Mouse (Mus musculus) hindbrain, embryonic 12.5 days (tissue): ENCODE measurements around the gene Slc1a5. TPM values are rescaled to one million over a fixed set of nuclear protein-coding genes. Genes with fewer than 3 reads are reported as not detected.

ENCODE experiments used
- ATAC-seq: fragments of 200-750 bp; cut with Nextera tagmentation; 2 replicates; pipeline ENCODE4 v1.8.0; 2017; ENCODE audit warnings: moderate TSS enrichment; ENCODE audit not compliant: low FRiP score
- H3K27ac ChIP-seq: fragments of 300-500 bp; sonication (generic); 2 replicates; pipeline ENCODE4 v1.5.1; 2016; ENCODE audit warnings: mild to moderate bottlenecking
- H3K27me3 ChIP-seq: fragments of 300-500 bp; sonication (generic); 2 replicates; pipeline ENCODE4 v1.6.1; 2016; ENCODE audit warnings: mild to moderate bottlenecking
- H3K36me3 ChIP-seq: fragments of 300-500 bp; sonication (generic); 2 replicates; pipeline ENCODE4 v1.6.1; 2016; ENCODE audit warnings: mild to moderate bottlenecking
- H3K4me1 ChIP-seq: fragments of 300-500 bp; sonication (generic); 2 replicates; pipeline ENCODE4 v1.6.1; 2016
- H3K4me2 ChIP-seq: fragments of 300-500 bp; sonication (generic); replicated peaks from 2 replicates; pipeline ENCODE4 v1.6.1; 2016; ENCODE audit warnings: mild to moderate bottlenecking
- H3K4me3 ChIP-seq: fragments of 300-500 bp; sonication (generic); 2 replicates; pipeline ENCODE4 v1.5.1; 2016; ENCODE audit warnings: mild to moderate bottlenecking
- H3K9ac ChIP-seq: fragments of 300-500 bp; sonication (generic); 2 replicates; pipeline ENCODE4 v1.6.1; 2016; ENCODE audit warnings: mild to moderate bottlenecking, moderate library complexity
- H3K9me3 ChIP-seq: fragments of 300-500 bp; sonication (generic); replicated peaks from 2 replicates; pipeline ENCODE4 v1.6.1; 2016; ENCODE audit warnings: mild to moderate bottlenecking
- WGBS: fragments of 180-500 bp; shearing (Covaris S2); methylation state at CpG from one replicate; pipeline ENCODE4 v1.1.7; 2016; 5-methylcytosine and 5-hydroxymethylcytosine counted together
- polyA plus RNA-seq: library from polyadenylated mRNA; unstranded; fragments of >200 nt; fragmentation: Nextera tagmentation; extraction: Ambion mirVana; gene quantifications from 2 replicates; pipeline ENCODE4 v1.2.1, GENCODE M21; 2016

Gene Slc1a5
- polyA plus RNA-seq, 1 experiment from 2014 or later: 20.5 TPM

- no peak overlapping the region for H3K27ac ChIP-seq
- H3K4me1 ChIP-seq: peaks cover 3% of the 10 kb centered on the region; the same call in 1 of the 2 replicates
- no peaks in the 10 kb centered on the region for H3K9me3 ChIP-seq
- ATAC-seq: no peak
- H3K4me2 ChIP-seq: no peak overlapping the region
- WGBS: 25% methylated on average over 8 of the region's 8 CpGs
- no peaks in the 10 kb centered on the region for H3K27me3 ChIP-seq
- no peaks in the 10 kb centered on the region for H3K36me3 ChIP-seq
- H3K4me3 ChIP-seq: no peak overlapping the region
- no peak overlapping the region for H3K9ac ChIP-seq
Observed at GRCm38 (mm10) chr7:16760292-16760691, 20.8 kb upstream of the Slc1a5 start.

GRCm38 (mm10) chr7:16761005-16761481 lies 20.1 kb upstream of the Slc1a5 start:
- Histone ChIP-seq H3K4me1 (peaks cover 3% of the 10 kb centered on the region; the same call in 1 of the 2 replicates), H3K4me2 (no peak overlapping the region), H3K4me3 (no peak overlapping the region), H3K36me3 (no peaks in the 10 kb centered on the region), H3K27ac (no peak overlapping the region), H3K9ac (no peak overlapping the region), H3K9me3 (no peaks in the 10 kb centered on the region), H3K27me3 (no peaks in the 10 kb centered on the region)
- no peak for ATAC-seq
- 45% methylated on average over 9 of the region's 10 CpGs for WGBS

GRCm38 (mm10) chr7:16761630-16762029 lies 19.5 kb upstream of the Slc1a5 start:
- 0 out of 2 replicates have a peak overlapping the region, but pooled peaks have one; percentile 12 for H3K27ac ChIP-seq
- no peaks in the 10 kb centered on the region for H3K27me3 ChIP-seq
- H3K9ac ChIP-seq: no peak overlapping the region
- no peaks in the 10 kb centered on the region for H3K36me3 ChIP-seq
- 43% methylated on average over 5 of the region's 5 CpGs for WGBS
- H3K4me2 ChIP-seq: no peak overlapping the region
- H3K4me3 ChIP-seq: no peak overlapping the region
- peaks cover 3% of the 10 kb centered on the region; the same call in 1 of the 2 replicates for H3K4me1 ChIP-seq
- no peak for ATAC-seq
- H3K9me3 ChIP-seq: no peaks in the 10 kb centered on the region

GRCm38 (mm10) chr7:16763463-16764218 lies 17.5 kb upstream of the Slc1a5 start:
- Histone ChIP-seq H3K9me3 (no peaks in the 10 kb centered on the region), H3K27ac (no peak overlapping the region), H3K4me1 (peaks cover 3% of the 10 kb centered on the region; the same call in 1 of the 2 replicates), H3K4me3 (no peak overlapping the region), H3K27me3 (no peaks in the 10 kb centered on the region), H3K36me3 (no peaks in the 10 kb centered on the region), H3K9ac (no peak overlapping the region), H3K4me2 (no peak overlapping the region)
- 89% methylated on average over 7 of the region's 7 CpGs for WGBS
- ATAC-seq: no peak

GRCm38 (mm10) chr7:16766443-16766842 lies 14.7 kb upstream of the Slc1a5 start:
- Histone ChIP-seq H3K27ac (no peak overlapping the region), H3K36me3 (no peaks in the 10 kb centered on the region), H3K4me2 (no peak overlapping the region), H3K9me3 (no peaks in the 10 kb centered on the region), H3K4me1 (no peaks in the 10 kb centered on the region), H3K4me3 (no peak overlapping the region), H3K27me3 (no peaks in the 10 kb centered on the region), H3K9ac (no peak overlapping the region)
- ATAC-seq: no peak
- 21% methylated on average over 2 of the region's 2 CpGs for WGBS

- H3K36me3 ChIP-seq: no peaks in the 10 kb centered on the region
- WGBS: 54% methylated on average over 5 of the region's 5 CpGs
- H3K4me1 ChIP-seq: peaks cover 3% of the 10 kb centered on the region; the same call in 1 of the 2 replicates
- H3K4me2 ChIP-seq: no peak overlapping the region
- no peak for ATAC-seq
- no peak overlapping the region for H3K27ac ChIP-seq
- no peaks in the 10 kb centered on the region for H3K27me3 ChIP-seq
- no peak overlapping the region for H3K9ac ChIP-seq
- peaks cover 6% of the 10 kb centered on the region; the same call in 1 of the 2 replicates for H3K9me3 ChIP-seq
- no peak overlapping the region for H3K4me3 ChIP-seq
Observed at GRCm38 (mm10) chr7:16775888-16776287, 5.3 kb upstream of the Slc1a5 start.

GRCm38 (mm10) chr7:16780076-16780475 lies 1.1 kb upstream of the Slc1a5 start:
- Histone ChIP-seq H3K9ac (no peak overlapping the region), H3K27me3 (no peaks in the 10 kb centered on the region), H3K4me3 (no peak overlapping the region), H3K36me3 (no peaks in the 10 kb centered on the region), H3K27ac (no peak overlapping the region), H3K4me2 (no peak overlapping the region), H3K4me1 (peaks cover 36% of the 10 kb centered on the region), H3K9me3 (no peaks in the 10 kb centered on the region; the same call in 1 of the 2 replicates)
- ATAC-seq: no peak
- 86% methylated on average over 5 of the region's 5 CpGs for WGBS

GRCm38 (mm10) chr7:16781555-16781815 lies 345 bp downstream of the Slc1a5 start:
- Histone ChIP-seq H3K27me3 (no peaks in the 10 kb centered on the region), H3K4me2 (peak overlapping the region; percentile 97), H3K9me3 (no peaks in the 10 kb centered on the region; the same call in 1 of the 2 replicates), H3K27ac (no peak overlapping the region), H3K36me3 (no peaks in the 10 kb centered on the region), H3K4me1 (peaks cover 36% of the 10 kb centered on the region), H3K4me3 (peak overlapping the region; percentile 46), H3K9ac (peak overlapping the region; percentile 52)
- no peak; the same call in 1 of the 2 replicates for ATAC-seq
- WGBS: 2% methylated on average over 10 of the region's 10 CpGs

GRCm38 (mm10) chr7:16781816-16782554 lies 845 bp downstream of the Slc1a5 start:
- WGBS: under 1% methylated on average over 60 of the region's 60 CpGs
- Histone ChIP-seq H3K27me3 (no peaks in the 10 kb centered on the region), H3K4me2 (peak overlapping the region; percentile 97), H3K9ac (peak overlapping the region; percentile 52), H3K27ac (no peak overlapping the region), H3K4me3 (peak overlapping the region; percentile 46), H3K36me3 (no peaks in the 10 kb centered on the region), H3K4me1 (peaks cover 36% of the 10 kb centered on the region), H3K9me3 (no peaks in the 10 kb centered on the region; the same call in 1 of the 2 replicates)
- peak; percentile 42 for ATAC-seq

GRCm38 (mm10) chr7:16782555-16783125 lies 1.5 kb downstream of the Slc1a5 start:
- WGBS: 6% methylated on average over 11 of the region's 11 CpGs
- Histone ChIP-seq H3K9me3 (no peaks in the 10 kb centered on the region), H3K4me3 (peak overlapping the region; percentile 46), H3K4me1 (peaks cover 36% of the 10 kb centered on the region), H3K27ac (no peak overlapping the region), H3K9ac (peak overlapping the region; percentile 52), H3K36me3 (no peaks in the 10 kb centered on the region), H3K4me2 (peak overlapping the region; percentile 97), H3K27me3 (no peaks in the 10 kb centered on the region)
- ATAC-seq: no peak

- Histone ChIP-seq H3K27ac (no peak overlapping the region), H3K4me3 (peak overlapping the region; percentile 46), H3K4me2 (peak overlapping the region; percentile 97), H3K9ac (peak overlapping the region; percentile 38; the same call in 1 of the 2 replicates), H3K9me3 (no peaks in the 10 kb centered on the region), H3K36me3 (no peaks in the 10 kb centered on the region), H3K27me3 (no peaks in the 10 kb centered on the region), H3K4me1 (peaks cover 36% of the 10 kb centered on the region)
- no peak for ATAC-seq
- WGBS: 21% methylated on average over 10 of the region's 10 CpGs
Observed at GRCm38 (mm10) chr7:16783224-16783688, 2.1 kb downstream of the Slc1a5 start.

- Histone ChIP-seq H3K9ac (peak overlapping the region; percentile 38; the same call in 1 of the 2 replicates), H3K4me1 (peaks cover 36% of the 10 kb centered on the region)
Observed at GRCm38 (mm10) chr7:16783758-16784415, 2.7 kb downstream of the Slc1a5 start.

More at GRCm38 (mm10) chr7:16783758-16784415, 2.7 kb downstream of the Slc1a5 start:
- Histone ChIP-seq H3K27me3 (no peaks in the 10 kb centered on the region), H3K4me3 (peak overlapping the region; percentile 46), H3K4me2 (peak overlapping the region; percentile 97), H3K27ac (no peak overlapping the region), H3K9me3 (no peaks in the 10 kb centered on the region), H3K36me3 (no peaks in the 10 kb centered on the region)
- no peak for ATAC-seq
- 49% methylated on average over 17 of the region's 17 CpGs for whole genome bisulfite sequencing
